ENCODE assay signal across 8 mouse cellular contexts in the genomic region with DNA sequence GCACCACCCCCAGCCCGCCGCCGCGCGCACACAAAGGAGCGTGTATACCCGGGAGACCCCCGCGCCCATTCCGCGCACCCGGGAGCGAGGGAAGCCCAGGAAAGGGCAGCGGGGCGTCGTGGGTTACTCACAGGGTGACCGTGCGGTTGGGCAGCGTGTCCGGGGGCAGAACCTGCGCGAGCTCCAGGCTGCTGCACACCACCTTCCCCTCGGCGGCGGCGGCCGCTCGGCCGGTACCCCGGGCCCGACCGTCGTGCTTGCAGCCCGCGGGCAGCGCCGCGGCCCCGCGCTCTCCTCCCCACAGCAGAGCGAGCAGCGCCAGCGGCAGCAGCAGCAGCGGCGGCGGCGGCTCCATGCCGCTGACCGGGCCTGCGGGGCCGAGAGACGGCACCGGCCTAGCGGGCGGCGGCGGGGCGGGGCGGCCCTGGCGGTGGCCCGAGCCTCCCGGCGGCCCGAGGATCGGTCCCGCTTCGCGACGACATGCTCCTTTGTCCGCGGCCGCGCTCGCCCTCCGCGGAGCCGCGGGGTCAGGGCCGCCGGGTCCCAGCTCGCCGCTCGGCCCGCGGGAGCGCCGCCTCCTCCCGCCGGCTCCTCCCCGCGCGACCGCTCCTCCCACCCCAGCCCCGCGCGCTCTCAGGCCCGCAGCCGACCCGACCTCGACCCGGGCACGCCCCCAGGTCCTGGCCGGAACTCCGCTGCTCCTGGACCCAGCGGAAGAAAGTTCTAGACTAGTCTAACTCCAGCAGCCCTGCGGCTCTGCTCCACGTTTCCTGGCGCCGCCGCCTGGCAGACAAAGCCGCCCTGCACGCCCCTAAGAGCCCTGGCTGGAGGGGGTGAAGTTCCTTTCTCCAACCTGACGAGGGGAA. TPM values are rescaled to one million over a fixed set of nuclear protein-coding genes. Genes with fewer than 3 reads are reported as not detected.
DNase-seq lines count a peak whose midpoint lies in the region; ATAC-seq and TF ChIP-seq lines count a peak whose summit lies in the region.

A gene (minus strand): TSS at position 586 of the 866 bp plus-strand sequence.

- no peaks in the 10 kb centered on the region; the same call in 1 of the 2 replicates for H3K4me1 ChIP-seq in embryonic fibroblast, embryonic 13.5 days (ENCODE audit: control insufficient read depth, insufficient read depth, low read length)
- H3K4me1 ChIP-seq in kidney, embryonic 14.5 days (ENCODE audit: control insufficient read depth, insufficient read depth, low read length), result 0 out of 2 replicates have a peak, but pooled peaks cover 11% of the 10 kb centered on the region
- peaks cover 50% of the 10 kb centered on the region for H3K4me1 ChIP-seq in liver, embryonic 12.5 days

- TF ChIP-seq POLR2A in embryonic fibroblast, embryonic 13.5 days (IDR thresholded peaks at IDR 0.05; ENCODE audit: low read depth, low read length), result peak; percentile 73; the same call in 1 of the 2 replicates

- no peak for TF ChIP-seq CTCF in embryonic fibroblast, embryonic 13.5 days (IDR thresholded peaks at IDR 0.05; ENCODE audit: borderline replicate concordance, insufficient read depth, low read length)

- H3K4me2 ChIP-seq in kidney, embryonic 14.5 days (replicated peaks; ENCODE audit: low read depth, low read length), result peak within 1 kb of the TSS; percentile 74
- H3K4me2 ChIP-seq in liver, embryonic 12.5 days, result peak within 1 kb of the TSS; percentile 99

- peak within 1 kb of the TSS; percentile 95 for H3K9ac ChIP-seq in kidney, embryonic 14.5 days (ENCODE audit: low read depth, low read length)
- H3K9ac ChIP-seq in liver, embryonic 12.5 days, result peak within 1 kb of the TSS; percentile 95

- no peaks in the 10 kb centered on the region for H3K36me3 ChIP-seq in kidney, embryonic 14.5 days (ENCODE audit: control insufficient read depth, insufficient read depth, low read length)
- no peaks in the 10 kb centered on the region for H3K36me3 ChIP-seq in liver, embryonic 12.5 days

- H3K27me3 ChIP-seq in kidney, embryonic 14.5 days (ENCODE audit: control insufficient read depth, insufficient read depth, low read length), result no peaks in the 10 kb centered on the region
- H3K27me3 ChIP-seq in liver, embryonic 12.5 days (replicated peaks), result no peaks in the 10 kb centered on the region

- no peaks in the 10 kb centered on the region for H3K9me3 ChIP-seq in kidney, embryonic 14.5 days (ENCODE audit: control insufficient read depth, low read length)
- no peaks in the 10 kb centered on the region for H3K9me3 ChIP-seq in liver, embryonic 12.5 days (replicated peaks)

- WGBS in kidney, embryonic 14.5 days, result under 1% methylated on average over 69 of the region's 113 CpGs
- under 1% methylated on average over 86 of the region's 113 CpGs for WGBS in liver, embryonic 12.5 days (ENCODE audit: insufficient replicate concordance)

- ATAC-seq in kidney, embryonic 14.5 days (ENCODE audit: low FRiP score, low TSS enrichment), result peak; percentile 96
- ATAC-seq in liver, embryonic 12.5 days, result peak; percentile 95

- peak within 1 kb of the TSS; percentile 77 for H3K4me3 ChIP-seq in embryonic fibroblast, embryonic 13.5 days (ENCODE audit: insufficient read depth, low read length)
- peak within 1 kb of the TSS; percentile 94 for H3K4me3 ChIP-seq in kidney, embryonic 14.5 days (ENCODE audit: low read length)
- peak within 1 kb of the TSS; percentile 92 for H3K4me3 ChIP-seq in liver, embryonic 12.5 days

- peak within 1 kb of the TSS; percentile 50 for H3K27ac ChIP-seq in embryonic fibroblast, embryonic 13.5 days (ENCODE audit: insufficient read depth, low read length)
- H3K27ac ChIP-seq in kidney, embryonic 14.5 days (ENCODE audit: low read depth, low read length), result peak within 1 kb of the TSS; percentile 79
- peak within 1 kb of the TSS; percentile 80 for H3K27ac ChIP-seq in liver, embryonic 12.5 days

- DNase-seq in 3134 (ENCODE audit: extremely low read depth, insufficient read length, low spot score), result peak; percentile 85
- peak; percentile 49 to 65 for DNase-seq in adrenal gland, postnatal 4 days (ENCODE audit: low spot score in 2 of 2)
- peak; percentile 84 for DNase-seq in heart, adult 9 months (ENCODE audit: low spot score in 2 of 2)
- peak; percentile 87 for DNase-seq in neural tube, embryonic 10.5 days (ENCODE audit: extremely low spot score, low spot score)
- peak; percentile 86 for DNase-seq in testis, postnatal 14 days (ENCODE audit: low spot score)

RNA-seq across cellular contexts. Expression of the gene that starts here (rescaled TPM):
- 10 to 100 TPM; 68.0 to 81.8 TPM for total RNA-seq in adrenal gland, postnatal 4 days (2021)
- 44.7 and 53.3 TPM in 2 replicates for polyA plus RNA-seq in embryonic fibroblast, embryonic 13.5 days (2011; ENCODE audit: insufficient read length, low read depth, missing spikeins)
- polyA plus RNA-seq in kidney, embryonic 14.5 days (2014; fragmentation: Nextera tagmentation; extraction: Ambion mirVana), result 30.6 and 64.5 TPM in 2 replicates
- polyA plus RNA-seq in liver, embryonic 12.5 days (2016; fragmentation: Nextera tagmentation; extraction: Ambion mirVana), result 13.4 and 15.0 TPM in 2 replicates

Comparison
In these comparisons a context has a peak if more than half of its experiments do, and no peak if none do; other contexts are left out.
1. Peak in every context shown above with its lines: DNase-seq, ATAC-seq, H3K4me3 ChIP-seq and H3K27ac ChIP-seq.